10 mouse cellular contexts compared by ENCODE assay signal in genomic region chr13:30254421-30254820, GRCm38 (mm10).
"Had no signal": no experiment of that assay in that cellular context is flagged by ENCODE, and none has a peak within 500 bp of the region (broad histone marks: within the 10 kb centered on the region; RNA-seq: fewer than 3 reads in every experiment).

No protein-coding gene starts in this region.

- H3K4me3 ChIP-seq: limb, embryonic 13.5 days; midbrain, embryonic 12.5 days; myocyte; neural tube, embryonic 15.5 days; stomach, embryonic 15.5 days had no signal

- H3K4me1 ChIP-seq: stomach, embryonic 15.5 days had no signal

- H3K27ac ChIP-seq: limb, embryonic 13.5 days; liver, embryonic 14.5 days; neural tube, embryonic 15.5 days; stomach, embryonic 15.5 days had no signal

- DNase-seq: right cerebral cortex, postnatal 14 days; thymus, adult 2 months; thymus, postnatal 25 days had no signal

- H3K9me3 ChIP-seq: limb, embryonic 13.5 days; midbrain, embryonic 12.5 days; neural tube, embryonic 15.5 days; stomach, embryonic 15.5 days had no signal

- H3K4me2 ChIP-seq: limb, embryonic 13.5 days; midbrain, embryonic 12.5 days; neural tube, embryonic 15.5 days; stomach, embryonic 15.5 days had no signal

- H3K9ac ChIP-seq: limb, embryonic 13.5 days; liver, embryonic 14.5 days; midbrain, embryonic 12.5 days; neural tube, embryonic 15.5 days; stomach, embryonic 15.5 days had no signal

- H3K36me3 ChIP-seq: limb, embryonic 13.5 days; midbrain, embryonic 12.5 days; neural tube, embryonic 15.5 days; stomach, embryonic 15.5 days had no signal

- ATAC-seq: lung, postnatal 0 days had no signal

- H3K27me3 ChIP-seq: limb, embryonic 13.5 days; midbrain, embryonic 12.5 days; neural tube, embryonic 15.5 days; stomach, embryonic 15.5 days had no signal
